Mouse (Mus musculus): ENCODE measurements at regions not wholly inside any gene's neighbourhood (a gene's known extent, or its start where the extent isn't known, plus 50 kb on each side); places are given as distances from the start of the nearest gene placed in this dataset.

DNA sequence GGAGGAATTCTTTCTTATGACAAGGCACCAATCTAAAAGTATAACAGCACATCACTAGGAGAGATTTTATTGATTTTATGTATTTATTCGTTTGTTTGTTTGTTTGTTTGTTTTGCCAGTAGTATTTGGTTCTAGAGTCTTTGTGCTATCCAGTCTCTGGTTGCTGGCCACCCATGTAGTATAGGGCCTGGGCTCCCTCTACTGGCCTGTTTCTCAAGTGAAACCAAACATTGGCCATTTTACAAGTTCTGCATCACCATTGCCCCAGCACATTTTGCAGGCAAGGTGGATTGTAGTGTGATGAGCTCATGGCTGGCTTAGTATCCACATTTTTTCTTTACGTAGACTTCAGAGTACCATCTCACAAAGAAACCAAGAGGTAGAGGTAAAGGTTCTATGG, 376.9 kb upstream of the Luzp2 start:
- H3K36me3 ChIP-seq (ENCODE audit: control insufficient read depth, insufficient read depth, low read length), result no peaks in the 10 kb centered on the region
- H3K4me2 ChIP-seq (ENCODE audit: low read length), result no peak overlapping the region
- peak; percentile 59 for DNase-seq (ENCODE audit: low spot score)
- no peak overlapping the region for H3K9ac ChIP-seq (ENCODE audit: low read length)
- no peak overlapping the region for H3K4me3 ChIP-seq (ENCODE audit: low read depth, low read length)
- H3K27ac ChIP-seq (ENCODE audit: low read depth, low read length), result no peak overlapping the region
- H3K9me3 ChIP-seq (replicated peaks; ENCODE audit: control insufficient read depth, low read length), result no peaks in the 10 kb centered on the region
- H3K4me1 ChIP-seq (ENCODE audit: control insufficient read depth, insufficient read depth, low read length), result no peaks in the 10 kb centered on the region
- ATAC-seq, result no peak
- no peaks in the 10 kb centered on the region for H3K27me3 ChIP-seq (replicated peaks; ENCODE audit: control insufficient read depth, insufficient read depth, low read length)
- WGBS, result 57% methylated on average over 2 of the region's 2 CpGs

DNA sequence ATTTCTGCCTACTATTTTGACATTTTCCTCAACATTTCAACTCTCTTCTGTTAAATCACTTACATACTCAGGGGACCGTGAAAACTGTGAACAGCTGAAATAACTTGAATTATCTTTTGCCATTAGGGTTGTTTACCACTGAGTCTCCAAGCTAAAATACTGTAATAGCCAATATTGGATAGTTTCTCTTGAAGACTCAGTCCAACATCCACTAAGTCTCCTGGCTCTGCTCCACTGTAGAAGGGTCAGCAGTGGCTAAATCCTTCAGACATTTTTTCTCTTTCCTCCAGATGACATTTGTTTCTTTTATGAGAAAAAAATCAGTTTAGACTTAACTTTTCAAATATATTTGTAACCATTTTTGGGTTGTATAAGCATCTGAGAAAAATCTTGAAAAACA, 344.0 kb upstream of the Luzp2 start:
- ATAC-seq, result no peak
- WGBS, result 93% methylated on average over 1 of the region's 1 CpGs
- Histone ChIP-seq H3K4me3 (ENCODE audit: low read depth, low read length) (no peak overlapping the region), H3K4me2 (ENCODE audit: low read length) (no peak overlapping the region), H3K9ac (ENCODE audit: low read length) (no peak overlapping the region), H3K27ac (ENCODE audit: low read depth, low read length) (no peak overlapping the region), H3K9me3 (replicated peaks; ENCODE audit: control insufficient read depth, low read length) (no peaks in the 10 kb centered on the region), H3K27me3 (replicated peaks; ENCODE audit: control insufficient read depth, insufficient read depth, low read length) (no peaks in the 10 kb centered on the region), H3K4me1 (ENCODE audit: control insufficient read depth, insufficient read depth, low read length) (no peaks in the 10 kb centered on the region), H3K36me3 (ENCODE audit: control insufficient read depth, insufficient read depth, low read length) (no peaks in the 10 kb centered on the region)
- DNase-seq (ENCODE audit: low spot score), result no peak

GRCm38 (mm10) chr7:54505235-54505634, 330.1 kb upstream of the Luzp2 start:
- peak; percentile 42 for DNase-seq (ENCODE audit: low spot score)
- Histone ChIP-seq H3K4me1 (ENCODE audit: control insufficient read depth, insufficient read depth, low read length) (no peaks in the 10 kb centered on the region), H3K27me3 (replicated peaks; ENCODE audit: control insufficient read depth, insufficient read depth, low read length) (no peaks in the 10 kb centered on the region), H3K36me3 (ENCODE audit: control insufficient read depth, insufficient read depth, low read length) (no peaks in the 10 kb centered on the region), H3K9me3 (replicated peaks; ENCODE audit: control insufficient read depth, low read length) (no peaks in the 10 kb centered on the region), H3K4me2 (ENCODE audit: low read length) (no peak overlapping the region), H3K27ac (ENCODE audit: low read depth, low read length) (no peak overlapping the region), H3K9ac (ENCODE audit: low read length) (no peak overlapping the region), H3K4me3 (ENCODE audit: low read depth, low read length) (no peak overlapping the region)
- ATAC-seq, result 0 out of 2 replicates have a peak, but pooled peaks have one; percentile 12

DNA sequence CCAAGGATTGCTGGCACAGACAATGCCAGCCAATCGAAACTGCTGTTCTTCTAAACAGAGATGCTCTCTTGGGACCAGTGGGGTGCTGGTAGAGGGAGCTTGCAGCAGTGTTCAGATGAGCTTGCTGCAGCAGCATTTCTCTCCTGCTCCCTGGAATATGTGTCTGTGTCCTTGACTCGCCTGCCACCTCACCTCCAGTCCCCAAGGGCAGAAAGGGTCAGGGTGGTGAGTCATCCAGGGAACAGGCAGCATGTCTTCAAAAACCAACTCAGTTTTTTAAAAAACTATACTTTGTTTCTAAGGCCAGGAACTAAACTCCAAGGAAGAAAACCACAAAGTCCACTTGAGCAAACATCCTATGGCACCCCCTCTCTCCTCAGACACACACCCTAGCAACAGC, 328.3 kb upstream of the Luzp2 start:
- Histone ChIP-seq H3K27me3 (replicated peaks; ENCODE audit: control insufficient read depth, insufficient read depth, low read length) (no peaks in the 10 kb centered on the region), H3K36me3 (ENCODE audit: control insufficient read depth, insufficient read depth, low read length) (no peaks in the 10 kb centered on the region), H3K9ac (ENCODE audit: low read length) (no peak overlapping the region), H3K4me1 (ENCODE audit: control insufficient read depth, insufficient read depth, low read length) (no peaks in the 10 kb centered on the region), H3K4me2 (ENCODE audit: low read length) (no peak overlapping the region), H3K4me3 (ENCODE audit: low read depth, low read length) (no peak overlapping the region), H3K9me3 (replicated peaks; ENCODE audit: control insufficient read depth, low read length) (no peaks in the 10 kb centered on the region), H3K27ac (ENCODE audit: low read depth, low read length) (no peak overlapping the region)
- WGBS, result 46% methylated on average over 2 of the region's 2 CpGs
- no peak for DNase-seq (ENCODE audit: low spot score)
- ATAC-seq, result no peak

DNA sequence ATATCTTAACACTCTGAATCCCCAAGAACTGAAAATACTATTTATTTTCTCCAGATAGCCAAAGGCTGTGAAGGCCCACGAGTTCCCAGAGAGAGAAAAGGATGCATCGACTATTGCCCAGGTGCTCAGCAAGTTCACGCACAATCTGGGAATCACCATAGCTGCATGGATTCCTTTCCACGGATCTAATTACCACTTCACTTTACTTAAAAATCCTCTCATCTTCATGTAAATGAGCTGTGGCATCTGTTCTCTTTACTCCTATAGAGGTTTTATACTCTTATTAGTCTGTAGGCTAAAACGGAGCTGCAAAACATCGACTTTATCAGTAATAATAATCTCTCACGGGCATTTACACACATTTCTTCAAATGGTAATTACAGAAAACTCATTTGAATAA, 299.6 kb upstream of the Luzp2 start:
- Histone ChIP-seq H3K4me2 (ENCODE audit: low read length) (no peak overlapping the region), H3K9me3 (replicated peaks; ENCODE audit: control insufficient read depth, low read length) (no peaks in the 10 kb centered on the region), H3K27ac (ENCODE audit: low read depth, low read length) (no peak overlapping the region), H3K4me1 (ENCODE audit: control insufficient read depth, insufficient read depth, low read length) (no peaks in the 10 kb centered on the region), H3K4me3 (ENCODE audit: low read depth, low read length) (no peak overlapping the region), H3K9ac (ENCODE audit: low read length) (no peak overlapping the region), H3K36me3 (ENCODE audit: control insufficient read depth, insufficient read depth, low read length) (no peaks in the 10 kb centered on the region), H3K27me3 (replicated peaks; ENCODE audit: control insufficient read depth, insufficient read depth, low read length) (no peaks in the 10 kb centered on the region)
- ATAC-seq (0 out of 2 replicates have a peak, but pooled peaks have one; percentile 46), DNase-seq (ENCODE audit: low spot score) (peak; percentile 24)
- WGBS, result 49% methylated on average over 7 of the region's 7 CpGs

DNA sequence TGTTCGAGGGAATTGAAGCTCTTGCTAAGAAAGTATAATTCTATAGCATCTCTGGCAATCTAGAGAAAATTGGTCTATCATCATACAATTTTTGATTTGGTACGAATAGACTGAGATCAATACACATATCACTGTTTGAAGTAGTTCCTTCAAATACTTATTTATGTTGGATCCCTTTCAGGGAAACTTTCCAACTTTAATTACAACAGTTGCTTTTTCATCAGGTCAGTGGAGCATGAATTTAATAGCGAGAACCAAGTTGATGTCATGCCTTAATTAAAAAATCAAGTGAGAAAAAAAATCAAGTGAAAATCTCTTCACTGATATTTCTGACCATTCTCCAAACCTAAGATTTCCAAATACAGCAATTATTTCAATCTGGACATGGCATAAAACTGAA, 277.9 kb upstream of the Luzp2 start:
- Histone ChIP-seq H3K4me3 (ENCODE audit: low read depth, low read length) (no peak overlapping the region), H3K9ac (ENCODE audit: low read length) (no peak overlapping the region), H3K36me3 (ENCODE audit: control insufficient read depth, insufficient read depth, low read length) (no peaks in the 10 kb centered on the region), H3K27me3 (replicated peaks; ENCODE audit: control insufficient read depth, insufficient read depth, low read length) (no peaks in the 10 kb centered on the region), H3K4me2 (ENCODE audit: low read length) (no peak overlapping the region), H3K27ac (ENCODE audit: low read depth, low read length) (no peak overlapping the region), H3K4me1 (ENCODE audit: control insufficient read depth, insufficient read depth, low read length) (no peaks in the 10 kb centered on the region), H3K9me3 (replicated peaks; ENCODE audit: control insufficient read depth, low read length) (no peaks in the 10 kb centered on the region)
- WGBS, result 32% methylated on average over 3 of the region's 3 CpGs
- ATAC-seq (no peak), DNase-seq (ENCODE audit: low spot score) (peak; percentile 54)

DNA sequence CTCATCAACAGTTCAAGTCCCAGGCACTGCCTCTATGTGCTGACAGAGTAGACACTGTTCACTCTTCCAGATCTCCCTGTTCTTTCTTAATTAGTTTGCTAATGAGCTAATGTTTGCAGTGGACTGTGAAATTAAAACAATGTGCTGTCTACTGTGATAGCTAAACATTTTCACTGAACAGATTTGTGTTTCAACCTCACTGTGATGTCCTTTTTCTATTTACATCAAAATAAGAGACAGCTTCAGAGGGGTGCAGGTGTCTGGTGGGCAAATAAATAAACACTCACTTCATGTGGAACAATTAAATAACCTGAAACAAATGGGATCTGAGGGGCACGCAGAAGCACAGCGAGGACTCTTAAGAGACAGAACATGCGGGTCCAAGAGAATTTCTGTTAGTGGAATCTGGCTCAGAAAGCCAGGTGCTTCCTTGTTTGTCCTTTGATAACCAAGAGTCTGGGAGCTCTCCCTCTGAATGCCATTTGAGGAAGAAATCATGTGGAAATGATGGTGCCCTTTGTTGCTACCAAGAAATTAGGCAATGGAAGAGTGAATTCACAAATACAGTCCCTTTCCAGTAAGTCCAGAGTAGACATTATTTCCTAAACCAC, 269.6 kb upstream of the Luzp2 start:
- H3K9ac ChIP-seq (ENCODE audit: low read length), result no peak overlapping the region
- H3K27me3 ChIP-seq (replicated peaks; ENCODE audit: control insufficient read depth, insufficient read depth, low read length), result no peaks in the 10 kb centered on the region
- H3K36me3 ChIP-seq (ENCODE audit: control insufficient read depth, insufficient read depth, low read length), result no peaks in the 10 kb centered on the region
- no peaks in the 10 kb centered on the region for H3K9me3 ChIP-seq (replicated peaks; ENCODE audit: control insufficient read depth, low read length)
- WGBS, result 18% methylated on average over 3 of the region's 3 CpGs
- no peak overlapping the region for H3K27ac ChIP-seq (ENCODE audit: low read depth, low read length)
- no peak overlapping the region for H3K4me3 ChIP-seq (ENCODE audit: low read depth, low read length)
- no peak overlapping the region for H3K4me2 ChIP-seq (ENCODE audit: low read length)
- H3K4me1 ChIP-seq (ENCODE audit: control insufficient read depth, insufficient read depth, low read length), result no peaks in the 10 kb centered on the region
- ATAC-seq (peak; percentile 84), DNase-seq (ENCODE audit: low spot score) (peak; percentile 56)

GRCm38 (mm10) chr7:54599776-54600175, 235.5 kb upstream of the Luzp2 start:
- Histone ChIP-seq H3K27ac (ENCODE audit: low read depth, low read length) (no peak overlapping the region), H3K4me3 (ENCODE audit: low read depth, low read length) (no peak overlapping the region), H3K27me3 (replicated peaks; ENCODE audit: control insufficient read depth, insufficient read depth, low read length) (no peaks in the 10 kb centered on the region), H3K4me2 (ENCODE audit: low read length) (no peak overlapping the region), H3K9me3 (replicated peaks; ENCODE audit: control insufficient read depth, low read length) (no peaks in the 10 kb centered on the region), H3K4me1 (ENCODE audit: control insufficient read depth, insufficient read depth, low read length) (no peaks in the 10 kb centered on the region), H3K9ac (ENCODE audit: low read length) (no peak overlapping the region), H3K36me3 (ENCODE audit: control insufficient read depth, insufficient read depth, low read length) (no peaks in the 10 kb centered on the region)
- ATAC-seq (no peak), DNase-seq (ENCODE audit: low spot score) (peak; percentile 3)
- WGBS, result 84% methylated on average over 1 of the region's 1 CpGs

DNA sequence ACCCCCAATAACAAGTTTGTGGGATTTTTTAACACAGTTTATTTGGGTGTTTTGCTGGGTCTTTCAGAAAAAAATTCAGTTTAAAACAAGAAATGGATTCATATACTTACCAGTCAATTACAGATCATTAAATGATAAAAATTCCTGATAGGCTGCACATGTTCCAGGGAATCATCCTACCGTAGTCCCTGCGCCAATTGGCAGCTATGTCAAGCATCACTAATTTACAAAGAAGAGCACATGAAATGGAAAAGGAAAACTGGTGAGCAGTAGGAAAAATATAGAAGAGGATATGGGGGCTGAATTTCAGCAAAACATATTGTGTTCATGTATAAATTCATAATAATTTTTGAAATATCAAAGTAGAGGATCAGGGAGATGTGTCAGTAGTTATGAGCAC, 212.9 kb upstream of the Luzp2 start:
- Histone ChIP-seq H3K36me3 (ENCODE audit: control insufficient read depth, insufficient read depth, low read length) (no peaks in the 10 kb centered on the region), H3K9me3 (replicated peaks; ENCODE audit: control insufficient read depth, low read length) (no peaks in the 10 kb centered on the region), H3K27ac (ENCODE audit: low read depth, low read length) (no peak overlapping the region), H3K4me1 (ENCODE audit: control insufficient read depth, insufficient read depth, low read length) (no peaks in the 10 kb centered on the region), H3K27me3 (replicated peaks; ENCODE audit: control insufficient read depth, insufficient read depth, low read length) (no peaks in the 10 kb centered on the region), H3K9ac (ENCODE audit: low read length) (no peak overlapping the region), H3K4me3 (ENCODE audit: low read depth, low read length) (no peak overlapping the region), H3K4me2 (ENCODE audit: low read length) (no peak overlapping the region)
- DNase-seq (ENCODE audit: low spot score) (peak; percentile 43), ATAC-seq (no peak)
- 70% methylated on average over 2 of the region's 2 CpGs for WGBS
